Mouse (Mus musculus) lung, embryonic 14.5 days (tissue): ENCODE data around the gene Stard8. TPM values are rescaled to one million over a fixed set of nuclear protein-coding genes. Genes with fewer than 3 reads are reported as not detected.

Source experiments
- ATAC-seq: fragments of 200-750 bp; cut with Nextera tagmentation; 2 replicates; pipeline ENCODE4 v1.8.0; 2017; ENCODE audit warnings: mild to moderate bottlenecking, moderate TSS enrichment, moderate library complexity; ENCODE audit not compliant: insufficient read depth
- DNase-seq: peaks from one replicate; pipeline ENCODE4 v3.0.0-alpha.2; 2015
- H3K27ac ChIP-seq: fragments of 300-500 bp; sonication (generic); 2 replicates; pipeline ENCODE4 v1.5.1; 2014; ENCODE audit warnings: low read depth, mild to moderate bottlenecking, moderate library complexity
- H3K27me3 ChIP-seq: fragments of 300-500 bp; sonication (generic); 2 replicates; pipeline ENCODE4 v1.6.1; 2014; ENCODE audit warnings: low read length, control low read depth; ENCODE audit not compliant: insufficient read depth
- H3K36me3 ChIP-seq: fragments of 300-500 bp; sonication (generic); 2 replicates; pipeline ENCODE4 v1.6.1; 2014; ENCODE audit warnings: control low read depth; ENCODE audit not compliant: insufficient read depth
- H3K4me1 ChIP-seq: fragments of 300-500 bp; sonication (generic); 2 replicates; pipeline ENCODE4 v1.6.1; 2014; ENCODE audit warnings: antibody characterized with exemption, control low read depth; ENCODE audit not compliant: insufficient read depth
- H3K4me2 ChIP-seq: fragments of 300-500 bp; sonication (generic); 2 replicates; pipeline ENCODE4 v1.6.1; 2014; ENCODE audit warnings: mild to moderate bottlenecking
- H3K4me3 ChIP-seq: fragments of 300-500 bp; sonication (generic); 2 replicates; pipeline ENCODE4 v1.5.1; 2014; ENCODE audit warnings: low read depth, low read length
- H3K9ac ChIP-seq: fragments of 300-500 bp; sonication (generic); 2 replicates; pipeline ENCODE4 v1.6.1; 2014
- H3K9me3 ChIP-seq: fragments of 300-500 bp; sonication (generic); 2 replicates; pipeline ENCODE4 v1.6.1; 2016; ENCODE audit warnings: low read depth, low read length, control low read depth
- CTCF ChIP-seq: IDR thresholded peaks from 2 replicates; pipeline ENCODE4 v1.5.1; 2016; ENCODE audit warnings: antibody characterized with exemption, low read depth
- WGBS: fragments of 180-500 bp; shearing (Covaris S2); extraction: QIAGEN DNeasy Blood & Tissue Kit; methylation state at CpG from one replicate; pipeline ENCODE4 v1.1.7; 2014; 5-methylcytosine and 5-hydroxymethylcytosine counted together
- polyA plus RNA-seq: library from polyadenylated mRNA; unstranded; fragments of >200 nt; fragmentation: Nextera tagmentation; extraction: Ambion mirVana; gene quantifications from 2 replicates; pipeline ENCODE4 v1.2.1, GENCODE M21; 2014

Stard8 gene
- polyA plus RNA-seq, 1 experiment from 2014 or later, result 11.3 TPM

DNA sequence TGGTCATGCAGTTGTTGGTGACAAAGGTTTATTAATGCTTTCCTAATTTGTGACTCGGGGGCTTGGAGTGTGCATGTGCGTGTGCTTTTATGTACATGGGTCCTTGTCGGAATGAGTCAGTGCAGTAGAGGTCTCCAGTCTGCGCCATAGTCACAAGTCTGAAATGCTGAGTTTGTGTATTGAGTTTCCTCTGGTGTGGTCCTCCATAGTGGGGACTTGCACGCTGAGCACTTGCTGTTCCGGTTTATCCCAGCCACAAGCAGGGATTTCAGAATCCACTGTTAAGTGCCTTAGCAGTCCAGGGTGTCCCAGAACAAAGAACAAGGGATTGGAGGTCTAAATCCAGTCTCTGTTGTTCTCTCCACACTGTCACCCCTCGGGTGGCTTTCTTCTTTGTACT lies 42.3 kb downstream of the Stard8 start:
- Histone ChIP-seq H3K9ac (no peak overlapping the region), H3K27ac (no peak overlapping the region; the same call in 1 of the 2 replicates), H3K4me1 (no peaks in the 10 kb centered on the region), H3K4me3 (no peak overlapping the region), H3K36me3 (no peaks in the 10 kb centered on the region), H3K27me3 (peaks cover 8% of the 10 kb centered on the region; the same call in 1 of the 2 replicates), H3K9me3 (no peaks in the 10 kb centered on the region), H3K4me2 (no peak overlapping the region)
- DNase-seq (no peak), ATAC-seq (no peak)
- no peak for TF ChIP-seq CTCF
- 65% methylated on average over 7 of the region's 7 CpGs for WGBS

DNA sequence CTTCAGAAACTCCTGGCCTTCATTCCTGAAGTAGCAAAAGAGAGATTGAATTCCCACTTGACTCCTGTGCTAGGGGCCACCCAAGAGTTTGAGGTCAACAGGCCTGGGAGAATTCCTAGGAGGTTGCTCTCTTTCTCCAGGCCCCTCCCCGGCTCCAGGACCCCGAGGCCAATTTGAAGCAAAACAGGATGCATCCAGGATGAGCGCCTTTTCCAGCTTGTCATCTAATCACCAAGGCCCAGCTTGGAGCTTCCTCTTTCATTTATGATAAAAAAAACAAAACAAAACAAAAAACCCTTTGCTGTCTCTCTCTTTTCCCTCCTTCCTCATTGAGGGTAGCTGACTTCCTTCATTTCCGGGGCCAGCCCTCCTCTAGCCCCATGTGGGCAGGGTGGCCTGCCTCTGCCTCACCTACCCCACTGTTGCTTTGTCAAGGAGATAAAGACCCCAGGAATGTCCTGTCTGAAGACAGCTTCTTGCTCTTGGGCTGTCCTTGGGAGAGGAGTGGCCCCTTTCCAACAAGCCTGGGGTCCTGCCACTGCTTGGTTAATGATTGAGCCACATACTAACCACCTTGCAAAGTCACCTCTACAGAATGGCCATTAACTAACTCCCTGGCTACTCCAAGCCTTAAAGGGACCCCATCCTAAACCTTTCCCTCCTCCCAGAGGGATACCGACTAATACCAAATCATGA lies 43.5 kb downstream of the Stard8 start:
- TF ChIP-seq CTCF, result no peak
- Histone ChIP-seq H3K9me3 (no peaks in the 10 kb centered on the region), H3K4me2 (no peak overlapping the region), H3K4me1 (no peaks in the 10 kb centered on the region), H3K27me3 (peaks cover 8% of the 10 kb centered on the region; the same call in 1 of the 2 replicates), H3K27ac (peak overlapping the region; percentile 16; the same call in 1 of the 2 replicates), H3K4me3 (no peak overlapping the region), H3K9ac (no peak overlapping the region), H3K36me3 (no peaks in the 10 kb centered on the region)
- ATAC-seq (no peak), DNase-seq (peak; percentile 22)
- 43% methylated on average over 5 of the region's 5 CpGs for WGBS

DNA sequence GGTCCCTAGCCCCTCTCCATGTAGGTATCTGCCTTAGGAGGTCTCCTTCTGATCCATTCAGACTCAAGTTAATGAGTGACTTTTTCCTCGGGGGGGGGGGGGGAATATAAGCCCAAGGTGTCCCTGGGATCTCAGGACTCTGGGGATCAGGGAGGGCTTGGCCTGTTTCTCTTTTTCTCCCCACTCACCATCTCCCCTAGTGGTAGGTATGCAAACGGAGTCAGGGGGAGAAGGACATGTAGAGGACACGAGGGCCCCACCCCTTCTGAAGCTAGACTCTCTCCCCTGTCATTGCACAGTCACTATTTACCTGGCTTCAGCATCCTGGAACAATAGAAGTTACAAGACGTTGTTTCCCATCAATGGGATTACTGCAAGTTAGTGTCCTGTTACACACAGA lies 45.1 kb downstream of the Stard8 start:
- 45% methylated on average over 4 of the region's 4 CpGs for WGBS
- peaks cover 8% of the 10 kb centered on the region; the same call in 1 of the 2 replicates for H3K27me3 ChIP-seq
- no peak overlapping the region for H3K9ac ChIP-seq
- peak; percentile 17 for DNase-seq
- H3K4me1 ChIP-seq, result no peaks in the 10 kb centered on the region
- peak; percentile 66 for TF ChIP-seq CTCF
- no peak overlapping the region for H3K4me3 ChIP-seq
- no peaks in the 10 kb centered on the region for H3K36me3 ChIP-seq
- H3K27ac ChIP-seq, result no peak overlapping the region
- ATAC-seq, result peak; percentile 26; the same call in 1 of the 2 replicates
- no peak overlapping the region for H3K4me2 ChIP-seq
- no peaks in the 10 kb centered on the region for H3K9me3 ChIP-seq

DNA sequence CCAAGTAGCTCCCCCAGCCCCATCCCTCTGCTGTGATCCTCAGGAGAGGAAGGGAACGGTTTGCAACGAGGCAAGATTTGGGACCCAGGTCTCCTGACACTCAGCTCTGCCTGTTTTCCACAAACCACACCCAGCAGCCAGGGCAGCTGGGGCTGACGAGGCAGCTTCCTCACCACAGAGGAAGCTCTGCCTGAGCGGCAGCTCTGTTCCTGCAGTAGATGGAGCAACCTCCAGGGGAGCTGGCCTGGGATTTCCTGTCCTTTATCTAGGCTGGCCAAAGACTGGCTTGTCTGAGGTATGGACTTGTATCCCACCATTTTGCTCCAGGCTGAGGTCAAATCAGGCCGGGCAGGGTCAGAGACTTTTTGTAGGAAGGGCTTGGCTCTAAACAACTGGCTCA lies 46.2 kb downstream of the Stard8 start:
- Histone ChIP-seq H3K4me1 (no peaks in the 10 kb centered on the region), H3K36me3 (no peaks in the 10 kb centered on the region), H3K4me2 (no peak overlapping the region), H3K9me3 (no peaks in the 10 kb centered on the region), H3K4me3 (no peak overlapping the region), H3K27me3 (0 out of 2 replicates have a peak, but pooled peaks cover 3% of the 10 kb centered on the region), H3K27ac (no peak overlapping the region), H3K9ac (no peak overlapping the region)
- DNase-seq (peak; percentile 43), ATAC-seq (peak; percentile 64; the same call in 1 of the 2 replicates)
- 50% methylated on average over 5 of the region's 5 CpGs for WGBS
- peak; percentile 17; the same call in 1 of the 2 replicates for TF ChIP-seq CTCF

DNA sequence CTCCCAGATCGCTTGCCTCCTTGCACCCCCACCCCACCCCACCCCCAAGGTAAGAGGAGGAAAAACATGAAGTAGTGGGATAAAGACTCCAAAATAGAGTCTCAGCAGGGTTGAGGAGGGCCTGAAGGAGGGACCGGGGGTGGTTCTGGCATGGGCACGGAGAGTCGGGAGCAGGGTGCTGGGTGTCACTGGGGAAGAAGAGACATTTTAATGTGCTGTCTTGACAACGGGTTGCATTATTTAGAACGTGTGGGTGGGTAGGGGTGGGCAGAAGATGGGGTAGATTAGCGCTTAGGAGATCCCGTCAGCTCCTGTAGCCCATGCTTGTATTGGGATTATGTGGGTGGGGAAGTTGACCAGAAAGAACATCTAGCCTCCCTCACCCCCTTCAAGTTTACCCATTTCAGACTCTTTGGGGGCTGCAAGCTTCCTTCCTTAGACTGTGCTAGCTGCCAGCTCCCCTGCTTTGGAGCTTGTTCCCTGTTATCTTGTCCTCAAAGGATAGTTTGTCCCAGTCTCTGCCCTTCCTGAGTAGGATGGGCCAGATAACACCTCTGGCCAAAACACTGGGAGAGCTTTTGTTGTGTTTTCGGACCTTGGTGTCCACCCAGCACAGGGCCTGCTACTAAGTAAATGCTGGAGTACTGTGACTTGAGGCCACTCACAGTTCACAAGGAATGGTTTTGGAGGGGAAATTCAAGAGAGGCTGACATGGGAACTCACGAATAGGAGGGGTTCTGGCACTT lies 47.9 kb downstream of the Stard8 start:
- WGBS, result 74% methylated on average over 10 of the region's 10 CpGs
- H3K36me3 ChIP-seq, result no peaks in the 10 kb centered on the region
- H3K27ac ChIP-seq, result no peak overlapping the region
- H3K4me1 ChIP-seq, result no peaks in the 10 kb centered on the region
- TF ChIP-seq CTCF, result no peak
- H3K4me2 ChIP-seq, result no peak overlapping the region
- DNase-seq (no peak), ATAC-seq (no peak)
- H3K27me3 ChIP-seq, result no peaks in the 10 kb centered on the region
- no peak overlapping the region for H3K9ac ChIP-seq
- no peak overlapping the region for H3K4me3 ChIP-seq
- no peaks in the 10 kb centered on the region for H3K9me3 ChIP-seq

DNA sequence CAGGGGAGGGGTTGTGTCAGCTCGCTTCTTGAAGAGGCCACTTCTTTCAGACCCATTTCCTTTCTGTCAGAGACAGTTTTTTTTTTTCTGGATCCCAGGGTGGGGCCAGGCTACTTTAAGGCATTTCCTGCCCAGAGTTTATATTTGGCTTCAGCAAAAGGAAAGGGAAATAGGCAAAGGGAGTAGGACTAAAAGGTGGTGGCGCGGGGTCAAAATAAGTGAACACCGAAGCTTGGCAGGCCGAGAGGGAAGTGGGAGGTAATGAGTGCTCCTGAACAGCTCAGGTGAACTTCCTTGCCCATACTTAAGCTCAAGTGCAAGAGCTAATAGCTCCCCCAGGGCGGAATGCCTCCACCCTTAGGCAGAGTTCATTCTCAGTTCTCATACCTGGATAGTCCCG lies 49.2 kb downstream of the Stard8 start:
- Histone ChIP-seq H3K9ac (no peak overlapping the region), H3K4me1 (no peaks in the 10 kb centered on the region), H3K27me3 (no peaks in the 10 kb centered on the region), H3K4me2 (no peak overlapping the region), H3K4me3 (no peak overlapping the region), H3K36me3 (no peaks in the 10 kb centered on the region), H3K27ac (no peak overlapping the region), H3K9me3 (no peaks in the 10 kb centered on the region)
- WGBS, result 48% methylated on average over 7 of the region's 7 CpGs
- TF ChIP-seq CTCF, result no peak
- peak; percentile 49 for DNase-seq
- peak; percentile 16; the same call in 1 of the 2 replicates for ATAC-seq

DNA sequence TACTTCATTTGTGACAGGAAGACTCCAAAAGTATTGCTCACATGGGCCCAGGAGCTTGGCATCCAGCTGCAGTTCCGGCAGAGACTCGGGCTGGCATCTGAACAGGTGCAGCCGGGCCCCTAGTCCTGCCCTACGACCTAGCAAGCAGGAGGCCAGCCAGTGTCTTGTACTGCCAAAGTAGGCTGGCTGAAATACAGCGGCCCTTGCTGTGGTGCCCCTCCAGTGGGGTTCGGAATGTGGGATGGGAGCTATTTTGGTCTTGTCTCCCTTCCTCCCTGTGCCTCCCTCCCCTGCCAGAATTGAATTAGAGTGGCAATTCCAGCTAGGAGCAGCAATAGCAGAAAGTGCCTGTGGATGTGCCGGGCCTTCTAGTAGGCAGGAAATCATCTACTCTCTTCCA lies 51.5 kb downstream of the Stard8 start:
- Histone ChIP-seq H3K27me3 (no peaks in the 10 kb centered on the region), H3K27ac (no peak overlapping the region), H3K4me1 (no peaks in the 10 kb centered on the region), H3K36me3 (no peaks in the 10 kb centered on the region), H3K9ac (no peak overlapping the region), H3K4me2 (no peak overlapping the region), H3K9me3 (no peaks in the 10 kb centered on the region), H3K4me3 (no peak overlapping the region)
- DNase-seq, result no peak
- 51% methylated on average over 7 of the region's 7 CpGs for WGBS
- no peak for ATAC-seq
- no peak for TF ChIP-seq CTCF
